Mouse (Mus musculus): Measurements from ENCODE around the gene Ckb. TPM values are rescaled to one million over a fixed set of nuclear protein-coding genes. Genes with fewer than 3 reads are reported as not detected.
A peak's percentile ranks its signal among the peaks of the same experiment; 100 is the strongest.

Gene Ckb
- total RNA-seq, 2 experiments from 2014 or later = 1,395 to 1,474 TPM

- intact Hi-C loops (cut with DNase I) = no loop called here
- no peak for DNase-seq (ENCODE audit: low spot score in 2 of 2)
Measured at GRCm38 (mm10) chr12:111694271-111694781, 22.2 kb upstream of the Ckb start.

GRCm38 (mm10) chr12:111693341-111694270, 21.5 kb upstream of the Ckb start:
- intact Hi-C loops (cut with DNase I) = no loop called here

GRCm38 (mm10) chr12:111692899-111693298, 20.8 kb upstream of the Ckb start:
- DNase-seq (ENCODE audit: low spot score in 2 of 2) = no peak
- intact Hi-C loops (cut with DNase I) = no loop called here

More at GRCm38 (mm10) chr12:111693341-111694270, 21.5 kb upstream of the Ckb start:
- peak; percentile 74 to 86 for DNase-seq (ENCODE audit: low spot score in 2 of 2)

- intact Hi-C loops (cut with DNase I) = no loop called here
- DNase-seq (ENCODE audit: low spot score in 2 of 2) = peak in 1 of 2 experiments; percentile 87
Measured at GRCm38 (mm10) chr12:111691346-111691872, 19.3 kb upstream of the Ckb start.

- intact Hi-C loops (cut with DNase I) = no loop called here
- DNase-seq (ENCODE audit: low spot score in 2 of 2) = no peak
Measured at GRCm38 (mm10) chr12:111689426-111689825, 17.3 kb upstream of the Ckb start.

GRCm38 (mm10) chr12:111688069-111688428, 15.9 kb upstream of the Ckb start:
- intact Hi-C loops (cut with DNase I) = no loop called here
- peak in 1 of 2 experiments; percentile 22 for DNase-seq (ENCODE audit: low spot score in 2 of 2)

- intact Hi-C loops (cut with DNase I) = no loop called here
- DNase-seq (ENCODE audit: low spot score in 2 of 2) = peak in 1 of 2 experiments; percentile 72
Measured at GRCm38 (mm10) chr12:111687350-111688068, 15.4 kb upstream of the Ckb start.

- intact Hi-C loops (cut with DNase I) = no loop called here
- no peak for DNase-seq (ENCODE audit: low spot score in 2 of 2)
Measured at GRCm38 (mm10) chr12:111686390-111686789, 14.3 kb upstream of the Ckb start.

- intact Hi-C loops (cut with DNase I) = no loop called here
- DNase-seq (ENCODE audit: low spot score in 2 of 2) = no peak
Measured at GRCm38 (mm10) chr12:111682806-111683205, 10.7 kb upstream of the Ckb start.

- no peak for DNase-seq (ENCODE audit: low spot score in 2 of 2)
- intact Hi-C loops (cut with DNase I) = no loop called here
Measured at GRCm38 (mm10) chr12:111682003-111682402, 9.9 kb upstream of the Ckb start.

- no peak for DNase-seq (ENCODE audit: low spot score in 2 of 2)
- intact Hi-C loops (cut with DNase I) = no loop called here
Measured at GRCm38 (mm10) chr12:111681305-111681704, 9.2 kb upstream of the Ckb start.

- intact Hi-C loops (cut with DNase I) = no loop called here
- no peak for DNase-seq (ENCODE audit: low spot score in 2 of 2)
Measured at GRCm38 (mm10) chr12:111680661-111681060, 8.5 kb upstream of the Ckb start.

GRCm38 (mm10) chr12:111678997-111679396, 6.9 kb upstream of the Ckb start:
- intact Hi-C loops (cut with DNase I) = no loop called here
- no peak for DNase-seq (ENCODE audit: low spot score in 2 of 2)

- intact Hi-C loops (cut with DNase I) = no loop called here
- no peak for DNase-seq (ENCODE audit: low spot score in 2 of 2)
Measured at GRCm38 (mm10) chr12:111678670-111678933, 6.5 kb upstream of the Ckb start.

- intact Hi-C loops (cut with DNase I) = no loop called here
- peak; percentile 92 to 94 for DNase-seq (ENCODE audit: low spot score in 2 of 2)
Measured at GRCm38 (mm10) chr12:111677882-111678669, 5.9 kb upstream of the Ckb start, which contains the start of gene Trmt61a. TSS of gene Trmt61a (plus strand) at chr12:111678105.

- DNase-seq (ENCODE audit: low spot score in 2 of 2) = no peak
- intact Hi-C loops (cut with DNase I) = no loop called here
Measured at GRCm38 (mm10) chr12:111677421-111677820, 5.3 kb upstream of the Ckb start.

GRCm38 (mm10) chr12:111675797-111676580, 3.9 kb upstream of the Ckb start:
- DNase-seq (ENCODE audit: low spot score in 2 of 2) = no peak
- intact Hi-C loops (cut with DNase I) = no loop called here

GRCm38 (mm10) chr12:111674850-111675486, 2.8 kb upstream of the Ckb start:
- no peak for DNase-seq (ENCODE audit: low spot score in 2 of 2)
- intact Hi-C loops (cut with DNase I) = no loop called here

All from left cerebral cortex, postnatal 14 days (tissue).